Mouse (Mus musculus): ENCODE measurements around the gene Snrnp70. TPM values are rescaled to one million over a fixed set of nuclear protein-coding genes. Genes with fewer than 3 reads are reported as not detected.
"Not testable (repeated sequence)": the region's sequence is repeated elsewhere in the genome, so short reads cannot be mapped to it uniquely, and the experiment has no call there.

Snrnp70 gene
- total RNA-seq, 2 experiments from 2014 or later, result 379 to 450 TPM

GRCm38 (mm10) chr7:45409497-45410163 is 14.1 kb upstream of the Snrnp70 start:
- no peak for DNase-seq

GRCm38 (mm10) chr7:45408949-45409348 is 13.4 kb upstream of the Snrnp70 start:
- no peak for DNase-seq

- DNase-seq, result no peak
Measured at GRCm38 (mm10) chr7:45408351-45408750, 12.8 kb upstream of the Snrnp70 start.

- no peak for DNase-seq
Measured at GRCm38 (mm10) chr7:45407836-45408235, 12.3 kb upstream of the Snrnp70 start.

- no peak for DNase-seq
Measured at GRCm38 (mm10) chr7:45406157-45407156, 10.9 kb upstream of the Snrnp70 start.

- DNase-seq, result peak; percentile 50 to 67
Measured at GRCm38 (mm10) chr7:45405091-45406075, 9.8 kb upstream of the Snrnp70 start, which contains the start of gene Kcna7. Gene Kcna7 (plus strand): TSS chr7:45405653.

GRCm38 (mm10) chr7:45403532-45404261 is 8.2 kb upstream of the Snrnp70 start:
- DNase-seq, result no peak

GRCm38 (mm10) chr7:45401521-45402085 is 6.1 kb upstream of the Snrnp70 start:
- DNase-seq, result no peak

GRCm38 (mm10) chr7:45396787-45397186 is 1.2 kb upstream of the Snrnp70 start:
- DNase-seq, result no peak

GRCm38 (mm10) chr7:45396337-45396775 is 814 bp upstream of the Snrnp70 start:
- not testable (repeated sequence) for DNase-seq

GRCm38 (mm10) chr7:45395129-45395541 is 407 bp downstream of the Snrnp70 start:
- no peak for DNase-seq

- no peak for DNase-seq
Measured at GRCm38 (mm10) chr7:45386077-45386476, 9.5 kb downstream of the Snrnp70 start.

GRCm38 (mm10) chr7:45376057-45376456 is 19.5 kb downstream of the Snrnp70 start:
- no peak for DNase-seq

GRCm38 (mm10) chr7:45374620-45375019 is 20.9 kb downstream of the Snrnp70 start:
- DNase-seq, result no peak

GRCm38 (mm10) chr7:45372371-45372770 is 23.2 kb downstream of the Snrnp70 start:
- no peak for DNase-seq

GRCm38 (mm10) chr7:45370475-45371311 is 24.8 kb downstream of the Snrnp70 start, which contains the start of gene Lin7b:
Gene Lin7b (minus strand): TSS chr7:45370583.
- DNase-seq, result peak; percentile 90 to 94

- no peak for DNase-seq
Measured at GRCm38 (mm10) chr7:45369836-45370474, 25.6 kb downstream of the Snrnp70 start.

GRCm38 (mm10) chr7:45369022-45369745 is 26.4 kb downstream of the Snrnp70 start:
- no peak for DNase-seq

- DNase-seq, result no peak
Measured at GRCm38 (mm10) chr7:45368178-45368577, 27.4 kb downstream of the Snrnp70 start.

Data from layer of hippocampus, postnatal 36 days (tissue).